Mouse (Mus musculus): ENCODE measurements around the gene Rnd1. TPM values are rescaled to one million over a fixed set of nuclear protein-coding genes. Genes with fewer than 3 reads are reported as not detected.

Rnd1 gene
- polyA plus RNA-seq, 1 experiment: 3.4 TPM

- no peak for TF ChIP-seq CTCF (IDR thresholded peaks at IDR 0.05; ENCODE audit: extremely low read depth, insufficient read depth, insufficient read length, insufficient replicate concordance)
- no peak for TF ChIP-seq POLR2A (IDR thresholded peaks at IDR 0.05; ENCODE audit: low read depth, low read length)
- Histone ChIP-seq H3K27ac (ENCODE audit: insufficient read depth, low read length) (no peak overlapping the region), H3K27me3 (ENCODE audit: control insufficient read depth, insufficient read depth, low read length) (no peaks in the 10 kb centered on the region; the same call in 1 of the 2 replicates), H3K36me3 (ENCODE audit: control insufficient read depth, insufficient read depth, low read length) (no peaks in the 10 kb centered on the region), H3K4me3 (ENCODE audit: extremely low read depth, insufficient read depth, insufficient read length) (no peak overlapping the region), H3K4me1 (ENCODE audit: control insufficient read depth, insufficient read depth, insufficient read length) (peaks cover 5% of the 10 kb centered on the region; the same call in 1 of the 2 replicates)
- no peak for DNase-seq (ENCODE audit: low read depth in 1 of 2, low spot score in 2 of 2)
- 89% methylated on average over 7 of the region's 7 CpGs for WGBS
Observed at GRCm38 (mm10) chr15:98681633-98682032, 4.4 kb upstream of the Rnd1 start.

DNA sequence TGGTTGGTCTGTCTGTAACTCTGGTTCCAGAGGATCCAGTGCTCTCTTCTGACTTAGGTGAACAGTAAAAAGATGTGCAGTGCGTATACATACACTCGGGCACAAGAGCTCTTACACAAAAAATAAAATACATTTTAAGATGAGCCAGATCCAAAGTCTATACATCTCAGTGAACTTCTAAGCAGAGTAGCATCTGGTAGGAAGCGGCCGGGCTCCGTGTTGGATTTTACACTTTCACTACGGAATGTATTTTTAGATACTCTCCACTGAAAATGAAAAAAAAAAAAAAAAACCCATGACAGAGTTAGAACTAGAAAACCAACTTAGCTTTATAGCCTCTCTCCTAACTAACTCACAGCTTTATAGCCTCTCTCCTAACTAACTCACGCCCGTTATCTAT, 3.4 kb upstream of the Rnd1 start:
- Histone ChIP-seq H3K36me3 (ENCODE audit: control insufficient read depth, insufficient read depth, low read length) (no peaks in the 10 kb centered on the region), H3K27me3 (ENCODE audit: control insufficient read depth, insufficient read depth, low read length) (no peaks in the 10 kb centered on the region; the same call in none of the 2 replicates), H3K4me1 (ENCODE audit: control insufficient read depth, insufficient read depth, insufficient read length) (peaks cover 5% of the 10 kb centered on the region; the same call in 1 of the 2 replicates), H3K4me3 (ENCODE audit: extremely low read depth, insufficient read depth, insufficient read length) (no peak overlapping the region), H3K27ac (ENCODE audit: insufficient read depth, low read length) (no peak overlapping the region)
- WGBS: 88% methylated on average over 8 of the region's 8 CpGs
- DNase-seq (ENCODE audit: low read depth in 1 of 2, low spot score in 2 of 2): no peak
- no peak for TF ChIP-seq POLR2A (IDR thresholded peaks at IDR 0.05; ENCODE audit: low read depth, low read length)
- TF ChIP-seq CTCF (IDR thresholded peaks at IDR 0.05; ENCODE audit: extremely low read depth, insufficient read depth, insufficient read length, insufficient replicate concordance): no peak

GRCm38 (mm10) chr15:98677977-98678376, 716 bp upstream of the Rnd1 start:
- Histone ChIP-seq H3K4me3 (ENCODE audit: extremely low read depth, insufficient read depth, insufficient read length) (no peak overlapping the region), H3K27ac (ENCODE audit: insufficient read depth, low read length) (no peak overlapping the region), H3K4me1 (ENCODE audit: control insufficient read depth, insufficient read depth, insufficient read length) (peaks cover 5% of the 10 kb centered on the region; the same call in 1 of the 2 replicates), H3K27me3 (ENCODE audit: control insufficient read depth, insufficient read depth, low read length) (no peaks in the 10 kb centered on the region; the same call in none of the 2 replicates), H3K36me3 (ENCODE audit: control insufficient read depth, insufficient read depth, low read length) (no peaks in the 10 kb centered on the region)
- WGBS: 88% methylated on average over 7 of the region's 7 CpGs
- no peak for DNase-seq (ENCODE audit: low read depth in 1 of 2, low spot score in 2 of 2)
- TF ChIP-seq CTCF (IDR thresholded peaks at IDR 0.05; ENCODE audit: extremely low read depth, insufficient read depth, insufficient read length, insufficient replicate concordance) (no peak), POLR2A (IDR thresholded peaks at IDR 0.05; ENCODE audit: low read depth, low read length) (no peak)

DNA sequence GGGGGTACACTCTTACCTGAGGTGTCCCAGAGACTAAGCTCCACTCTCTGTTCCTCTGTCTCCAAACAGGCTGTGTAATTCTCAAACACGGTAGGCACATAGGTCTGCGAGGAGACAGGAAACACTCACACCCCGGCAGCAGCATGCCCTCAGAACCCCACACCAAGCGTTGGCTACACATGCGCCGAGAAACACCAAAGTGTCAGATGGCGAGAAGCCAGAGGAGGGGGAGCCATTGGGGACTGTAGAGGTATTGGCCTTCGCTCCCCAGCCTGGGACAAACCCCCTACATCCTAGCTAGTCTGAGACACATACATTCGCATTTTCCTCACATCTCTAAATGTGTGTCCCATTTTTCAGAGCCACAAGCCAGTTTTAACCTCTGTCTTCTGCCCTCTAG, 790 bp downstream of the Rnd1 start:
- Histone ChIP-seq H3K36me3 (ENCODE audit: control insufficient read depth, insufficient read depth, low read length) (no peaks in the 10 kb centered on the region), H3K27ac (ENCODE audit: insufficient read depth, low read length) (no peak overlapping the region), H3K4me3 (ENCODE audit: extremely low read depth, insufficient read depth, insufficient read length) (0 out of 2 replicates have a peak overlapping the region, but pooled peaks have one; percentile 12), H3K27me3 (ENCODE audit: control insufficient read depth, insufficient read depth, low read length) (no peaks in the 10 kb centered on the region; the same call in none of the 2 replicates), H3K4me1 (ENCODE audit: control insufficient read depth, insufficient read depth, insufficient read length) (peaks cover 5% of the 10 kb centered on the region; the same call in 1 of the 2 replicates)
- WGBS: 2% methylated on average over 9 of the region's 9 CpGs
- no peak for TF ChIP-seq POLR2A (IDR thresholded peaks at IDR 0.05; ENCODE audit: low read depth, low read length)
- no peak for TF ChIP-seq CTCF (IDR thresholded peaks at IDR 0.05; ENCODE audit: extremely low read depth, insufficient read depth, insufficient read length, insufficient replicate concordance)
- DNase-seq (ENCODE audit: low read depth in 1 of 2, low spot score in 2 of 2): no peak

DNA sequence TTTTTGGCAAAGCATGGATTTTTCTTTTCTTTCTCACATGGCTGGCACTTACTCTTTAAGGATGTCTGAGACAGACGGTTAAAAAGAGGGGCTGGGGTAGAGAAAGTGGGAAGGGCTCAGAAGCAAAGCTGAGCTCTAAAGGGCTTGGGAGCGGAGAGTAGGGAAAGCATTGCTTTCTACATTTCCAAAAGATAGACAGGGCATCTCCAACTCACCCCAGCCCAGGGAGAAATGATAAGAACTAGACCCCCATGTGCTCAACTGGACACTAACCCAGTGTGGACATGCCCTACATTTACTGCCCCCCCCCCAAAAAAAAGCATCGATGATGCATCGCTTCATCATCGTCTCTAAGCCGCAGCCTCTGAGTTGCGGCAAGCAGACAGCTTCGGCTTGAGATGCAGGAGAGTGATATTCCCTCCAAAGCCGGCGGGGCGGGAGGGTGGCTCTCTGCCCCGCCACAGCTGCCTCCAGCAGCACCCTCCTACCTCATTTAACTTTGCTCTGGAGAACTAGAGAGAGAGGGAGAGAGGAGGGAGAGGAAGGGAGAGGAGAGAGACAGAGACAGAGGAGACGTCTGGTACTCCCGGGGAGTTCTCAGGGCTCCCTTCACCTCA, 1.5 kb downstream of the Rnd1 start:
- Histone ChIP-seq H3K36me3 (ENCODE audit: control insufficient read depth, insufficient read depth, low read length) (no peaks in the 10 kb centered on the region), H3K27ac (ENCODE audit: insufficient read depth, low read length) (no peak overlapping the region), H3K4me1 (ENCODE audit: control insufficient read depth, insufficient read depth, insufficient read length) (peaks cover 5% of the 10 kb centered on the region; the same call in 1 of the 2 replicates), H3K4me3 (ENCODE audit: extremely low read depth, insufficient read depth, insufficient read length) (no peak overlapping the region), H3K27me3 (ENCODE audit: control insufficient read depth, insufficient read depth, low read length) (no peaks in the 10 kb centered on the region; the same call in none of the 2 replicates)
- WGBS: 15% methylated on average over 14 of the region's 14 CpGs
- no peak for DNase-seq (ENCODE audit: low read depth in 1 of 2, low spot score in 2 of 2)
- no peak for TF ChIP-seq POLR2A (IDR thresholded peaks at IDR 0.05; ENCODE audit: low read depth, low read length)

- Histone ChIP-seq H3K36me3 (ENCODE audit: control insufficient read depth, insufficient read depth, low read length) (no peaks in the 10 kb centered on the region), H3K4me3 (ENCODE audit: extremely low read depth, insufficient read depth, insufficient read length) (no peak overlapping the region), H3K4me1 (ENCODE audit: control insufficient read depth, insufficient read depth, insufficient read length) (peaks cover 5% of the 10 kb centered on the region; the same call in 1 of the 2 replicates), H3K27me3 (ENCODE audit: control insufficient read depth, insufficient read depth, low read length) (no peaks in the 10 kb centered on the region; the same call in none of the 2 replicates), H3K27ac (ENCODE audit: insufficient read depth, low read length) (no peak overlapping the region)
- no peak for TF ChIP-seq POLR2A (IDR thresholded peaks at IDR 0.05; ENCODE audit: low read depth, low read length)
- no peak for TF ChIP-seq CTCF (IDR thresholded peaks at IDR 0.05; ENCODE audit: extremely low read depth, insufficient read depth, insufficient read length, insufficient replicate concordance)
- 41% methylated on average over 11 of the region's 11 CpGs for WGBS
- DNase-seq (ENCODE audit: low read depth in 1 of 2, low spot score in 2 of 2): no peak
Observed at GRCm38 (mm10) chr15:98674994-98675545, 2.2 kb downstream of the Rnd1 start.
